Mouse (Mus musculus) heart, adult 8-10 months (tissue): ENCODE data around the gene Pld2. TPM values are rescaled to one million over a fixed set of nuclear protein-coding genes. Genes with fewer than 3 reads are reported as not detected.
"Not testable (repeated sequence)": the region's sequence is repeated elsewhere in the genome, so short reads cannot be mapped to it uniquely, and the experiment has no call there.

ENCODE experiments used
- DNase-seq: peaks from one replicate; pipeline ENCODE4 v3.0.0; 2022; ENCODE audit warnings: low spot score
- total RNA-seq, 4 experiments: library from RNA; stranded (reverse); gene quantifications; 2 replicates each; pipeline ENCODE4 v1.2.4; 2022

The Pld2 gene
- total RNA-seq, 4 experiments from 2014 or later: 6.2 to 8.6 (median 8.2) TPM

GRCm38 (mm10) chr11:70525726-70526125, 14.1 kb upstream of the Pld2 start:
- DNase-seq: no peak

- DNase-seq: no peak
Observed at GRCm38 (mm10) chr11:70526211-70526610, 13.7 kb upstream of the Pld2 start.

- DNase-seq: no peak
Observed at GRCm38 (mm10) chr11:70528610-70529009, 11.3 kb upstream of the Pld2 start.

GRCm38 (mm10) chr11:70531065-70531464, 8.8 kb upstream of the Pld2 start:
- DNase-seq: not testable (repeated sequence)

GRCm38 (mm10) chr11:70532839-70533238, 7.0 kb upstream of the Pld2 start, which contains the start of gene Gm40193:
Gene Gm40193, minus strand, starts transcription at chr11:70532939.
- DNase-seq: no peak

- no peak for DNase-seq
Observed at GRCm38 (mm10) chr11:70539423-70539822, 441 bp upstream of the Pld2 start.

GRCm38 (mm10) chr11:70540928-70541327, 1.1 kb downstream of the Pld2 start:
- DNase-seq: no peak

- no peak for DNase-seq
Observed at GRCm38 (mm10) chr11:70541415-70541814, 1.6 kb downstream of the Pld2 start.

GRCm38 (mm10) chr11:70544496-70544895, 4.6 kb downstream of the Pld2 start:
- no peak for DNase-seq

GRCm38 (mm10) chr11:70551526-70551925, 11.7 kb downstream of the Pld2 start:
- no peak for DNase-seq

- no peak for DNase-seq
Observed at GRCm38 (mm10) chr11:70553940-70554339, 14.1 kb downstream of the Pld2 start.

GRCm38 (mm10) chr11:70557545-70557944, 17.7 kb downstream of the Pld2 start:
- no peak for DNase-seq

- DNase-seq: no peak
Observed at GRCm38 (mm10) chr11:70561937-70562286, 22.0 kb downstream of the Pld2 start.

GRCm38 (mm10) chr11:70562287-70562994, 22.6 kb downstream of the Pld2 start, which contains the start of gene Mink1:
Gene Mink1, plus strand, starts transcription at chr11:70562881.
- peak; percentile 86 for DNase-seq

GRCm38 (mm10) chr11:70562995-70563469, 23.2 kb downstream of the Pld2 start:
- DNase-seq: no peak

- peak; percentile 36 for DNase-seq
Observed at GRCm38 (mm10) chr11:70563470-70564275, 23.8 kb downstream of the Pld2 start.

GRCm38 (mm10) chr11:70564276-70564873, 24.5 kb downstream of the Pld2 start:
- DNase-seq: no peak

GRCm38 (mm10) chr11:70566586-70566985, 26.7 kb downstream of the Pld2 start:
- DNase-seq: peak; percentile 20

- DNase-seq: not testable (repeated sequence)
Observed at GRCm38 (mm10) chr11:70570614-70571013, 30.8 kb downstream of the Pld2 start.

- no peak for DNase-seq
Observed at GRCm38 (mm10) chr11:70571641-70572040, 31.8 kb downstream of the Pld2 start.

- no peak for DNase-seq
Observed at GRCm38 (mm10) chr11:70572348-70572902, 32.6 kb downstream of the Pld2 start.

GRCm38 (mm10) chr11:70573872-70574271, 34.0 kb downstream of the Pld2 start:
- DNase-seq: no peak
